In the genomic region with DNA sequence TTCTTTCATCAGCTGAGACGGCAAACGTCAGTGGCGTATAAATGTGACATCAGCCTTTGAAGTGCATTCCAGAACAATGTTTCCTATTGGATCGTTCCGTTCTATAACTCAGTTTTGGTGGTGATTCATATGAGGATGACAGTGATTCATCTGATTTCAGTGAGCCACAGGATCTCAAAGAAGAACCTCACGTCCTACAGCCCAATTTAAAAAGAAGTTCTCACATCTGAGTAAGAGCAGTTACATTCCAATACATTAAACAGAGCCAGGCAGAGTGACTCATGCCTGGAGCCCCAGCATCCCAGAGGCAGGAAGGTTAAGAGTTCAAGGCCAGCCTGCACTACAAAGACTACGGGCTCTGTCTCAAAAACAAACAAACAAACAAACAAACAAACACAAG, we compare ENCODE assay signal across 21 mouse cellular contexts.
DNase-seq lines count a peak whose midpoint lies in the region; ATAC-seq lines count a peak whose summit lies in the region.
"Had no signal": no experiment of that assay in that cellular context is flagged by ENCODE, and none has a peak within 500 bp of the region (broad histone marks: within the 10 kb centered on the region; RNA-seq: fewer than 3 reads in every experiment).

No protein-coding gene starts in this region.

- no peak overlapping the region for H3K9ac ChIP-seq in forebrain, embryonic 15.5 days (replicated peaks)
- H3K9ac ChIP-seq: embryonic facial prominence, embryonic 15.5 days; forebrain, embryonic 13.5 days; kidney, embryonic 15.5 days; limb, embryonic 13.5 days; liver, embryonic 15.5 days; neural tube, embryonic 12.5 days had no signal

- no peak overlapping the region for H3K4me3 ChIP-seq in forebrain, embryonic 15.5 days
- H3K4me3 ChIP-seq: embryonic facial prominence, embryonic 15.5 days; forebrain, embryonic 13.5 days; kidney, embryonic 15.5 days; layer of hippocampus, adult 2 months; limb, embryonic 13.5 days; liver, embryonic 15.5 days; neural tube, embryonic 12.5 days had no signal

- 82% methylated on average over 7 of the region's 7 CpGs for WGBS in forebrain, embryonic 15.5 days

- DNase-seq in left cerebral cortex, adult 18-20 months (ENCODE audit: low spot score in 2 of 2) = peak; percentile 17
- DNase-seq in left cerebral cortex, postnatal 10 days (ENCODE audit: extremely low spot score in 1 of 2, low spot score in 2 of 2) = no peak
- DNase-seq in Muller cell, postnatal 12 days (ENCODE audit: inconsistent ontology term) = peak; percentile 70
- peak; percentile 27 for DNase-seq in adrenal gland, postnatal 14 days
- peak; percentile 39 to 42 for DNase-seq in left cerebral cortex, adult 9 months (ENCODE audit: low spot score in 2 of 2)
- DNase-seq in cerebellum, adult 9-11 months = no peak
- DNase-seq in heart, postnatal 25 days (ENCODE audit: low spot score) = no peak
- DNase-seq: cerebellum, adult 2 months; gastrocnemius, postnatal 10 days; heart, postnatal 4 days; thymus, postnatal 36 days had no signal

- H3K4me2 ChIP-seq in forebrain, embryonic 15.5 days (replicated peaks) = no peak overlapping the region
- H3K4me2 ChIP-seq: embryonic facial prominence, embryonic 15.5 days; forebrain, embryonic 13.5 days; heart, embryonic 11.5 days; kidney, embryonic 15.5 days; limb, embryonic 13.5 days; liver, embryonic 15.5 days; neural tube, embryonic 12.5 days had no signal

- H3K4me1 ChIP-seq in forebrain, embryonic 15.5 days = no peaks in the 10 kb centered on the region
- H3K4me1 ChIP-seq: embryonic facial prominence, embryonic 15.5 days; forebrain, embryonic 13.5 days; kidney, embryonic 15.5 days; limb, embryonic 13.5 days; liver, embryonic 15.5 days; neural tube, embryonic 12.5 days had no signal

- ATAC-seq in forebrain, embryonic 15.5 days (replicated peaks) = no peak
- ATAC-seq: forebrain, embryonic 13.5 days had no signal

- intact Hi-C loops in left cerebral cortex, postnatal 10 days (cut with DNase I) = no loop called here
- intact Hi-C loops in heart, postnatal 25 days (cut with DNase I) = no loop called here

- no peaks in the 10 kb centered on the region for H3K36me3 ChIP-seq in forebrain, embryonic 15.5 days
- H3K36me3 ChIP-seq: embryonic facial prominence, embryonic 15.5 days; kidney, embryonic 15.5 days; limb, embryonic 13.5 days; liver, embryonic 15.5 days; neural tube, embryonic 12.5 days had no signal

- H3K27me3 ChIP-seq in forebrain, embryonic 15.5 days = no peaks in the 10 kb centered on the region
- H3K27me3 ChIP-seq: CH12.LX; embryonic facial prominence, embryonic 15.5 days; forebrain, embryonic 13.5 days; kidney, embryonic 15.5 days; limb, embryonic 13.5 days; liver, embryonic 15.5 days; neural tube, embryonic 12.5 days had no signal

- H3K9me3 ChIP-seq in forebrain, embryonic 15.5 days = no peaks in the 10 kb centered on the region
- H3K9me3 ChIP-seq: embryonic facial prominence, embryonic 15.5 days; forebrain, embryonic 13.5 days; kidney, embryonic 15.5 days; limb, embryonic 13.5 days; liver, embryonic 15.5 days; neural tube, embryonic 12.5 days had no signal

- no peak overlapping the region for H3K27ac ChIP-seq in forebrain, embryonic 15.5 days (replicated peaks)
- H3K27ac ChIP-seq: embryonic facial prominence, embryonic 15.5 days; forebrain, embryonic 13.5 days; kidney, embryonic 15.5 days; layer of hippocampus, adult 2 months; limb, embryonic 13.5 days; liver, embryonic 15.5 days; neural tube, embryonic 12.5 days had no signal

Comparison
In these comparisons a context has a peak if more than half of its experiments do, and no peak if none do; other contexts are left out.
1. DNase-seq: peak in left cerebral cortex, adult 18-20 months (2 of 2), Muller cell, postnatal 12 days (single experiment), adrenal gland, postnatal 14 days (single experiment) and left cerebral cortex, adult 9 months (2 of 2); none in left cerebral cortex, postnatal 10 days (0 of 2), cerebellum, adult 9-11 months (single experiment) and heart, postnatal 25 days (single experiment).